Mouse (Mus musculus): ENCODE results near the gene Hils1. TPM values are rescaled to one million over a fixed set of nuclear protein-coding genes. Genes with fewer than 3 reads are reported as not detected.
"Not testable (repeated sequence)": the region's sequence is repeated elsewhere in the genome, so short reads cannot be mapped to it uniquely, and the experiment has no call there.

Hils1 gene
- polyA plus RNA-seq, 1 experiment from 2014 or later: not detected

DNA sequence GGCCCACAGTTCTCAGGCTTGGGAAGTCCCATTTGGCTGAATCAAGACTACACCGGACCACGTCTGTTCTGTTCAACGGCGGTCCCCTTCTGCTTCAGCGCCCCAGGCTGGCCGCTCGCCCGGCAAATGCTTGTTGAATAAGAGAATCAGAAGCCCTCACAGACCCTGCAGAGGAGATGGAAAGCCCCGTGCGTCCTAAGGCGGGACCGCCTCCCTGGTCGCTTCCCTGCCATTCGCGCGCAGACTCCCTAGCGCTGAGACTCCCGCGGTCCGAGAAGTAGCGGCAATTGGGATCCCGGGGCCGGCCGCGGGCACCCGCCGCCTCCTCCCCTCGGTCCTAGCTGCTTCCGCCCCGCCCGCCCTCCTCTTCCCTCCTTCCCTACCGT is 42.2 kb downstream of the Hils1 start, which contains the start of gene Samd14:
Gene Samd14, plus strand, starts transcription at position 251 of the 386 bp plus-strand sequence.
- Histone ChIP-seq H3K36me3 (ENCODE audit: control insufficient read depth, insufficient read depth, low read length) (peaks cover 3% of the 10 kb centered on the region), H3K9ac (ENCODE audit: low read length) (peak within 1 kb of the TSS; percentile 82), H3K4me1 (replicated peaks; ENCODE audit: control insufficient read depth, insufficient read depth, low read length) (peaks cover 33% of the 10 kb centered on the region), H3K27ac (ENCODE audit: low read length) (peak within 1 kb of the TSS; percentile 94), H3K4me3 (ENCODE audit: low read length) (peak within 1 kb of the TSS; percentile 73), H3K4me2 (ENCODE audit: low read depth, low read length) (peak within 1 kb of the TSS; percentile 92), H3K27me3 (ENCODE audit: control insufficient read depth, insufficient read depth, low read depth, low read length) (no peaks in the 10 kb centered on the region), H3K9me3 (ENCODE audit: control insufficient read depth, low read length) (no peaks in the 10 kb centered on the region)
- WGBS: under 1% methylated on average over 29 of the region's 32 CpGs
- peak; percentile 66 for ATAC-seq (ENCODE audit: low read depth)

DNA sequence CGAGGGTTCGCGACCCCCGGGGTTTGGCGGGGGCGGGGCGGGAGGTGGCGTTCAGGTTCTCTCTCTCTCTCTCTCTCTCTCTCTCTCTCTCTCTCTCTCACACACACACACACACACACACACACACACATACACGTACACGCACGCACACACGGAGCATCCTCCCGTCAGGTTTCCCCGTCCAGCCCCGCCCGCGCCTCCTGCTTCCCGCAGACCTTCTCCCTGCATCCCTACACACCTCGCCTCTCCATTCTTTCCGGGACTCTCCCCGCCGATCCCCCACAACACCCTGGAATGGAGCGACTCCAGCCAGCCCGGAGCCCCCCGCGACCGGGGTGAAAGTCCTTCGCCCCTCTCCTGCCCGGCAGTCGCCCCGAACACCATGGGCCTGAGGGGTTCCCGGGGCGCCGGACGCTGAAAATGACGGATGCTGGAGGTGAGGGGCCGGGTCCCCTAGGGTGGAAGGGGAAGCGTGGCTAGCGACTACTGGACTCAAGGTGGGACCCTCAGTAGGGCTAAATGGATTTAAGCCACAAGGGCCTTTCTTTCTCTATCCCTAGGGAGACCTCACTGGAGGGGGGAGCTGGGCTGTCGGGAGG is 42.8 kb downstream of the Hils1 start:
- peaks cover 33% of the 10 kb centered on the region for H3K4me1 ChIP-seq (replicated peaks; ENCODE audit: control insufficient read depth, insufficient read depth, low read length)
- H3K4me3 ChIP-seq (ENCODE audit: low read length): peak overlapping the region; percentile 73
- under 1% methylated on average over 37 of the region's 40 CpGs for WGBS
- peak overlapping the region; percentile 82 for H3K9ac ChIP-seq (ENCODE audit: low read length)
- H3K9me3 ChIP-seq (ENCODE audit: control insufficient read depth, low read length): no peaks in the 10 kb centered on the region
- peak overlapping the region; percentile 94 for H3K27ac ChIP-seq (ENCODE audit: low read length)
- no peaks in the 10 kb centered on the region for H3K27me3 ChIP-seq (ENCODE audit: control insufficient read depth, insufficient read depth, low read depth, low read length)
- peak; percentile 13; the same call in 1 of the 2 replicates for ATAC-seq (ENCODE audit: low read depth)
- H3K4me2 ChIP-seq (ENCODE audit: low read depth, low read length): peak overlapping the region; percentile 92
- H3K36me3 ChIP-seq (ENCODE audit: control insufficient read depth, insufficient read depth, low read length): peaks cover 3% of the 10 kb centered on the region; the same call in 1 of the 2 replicates

DNA sequence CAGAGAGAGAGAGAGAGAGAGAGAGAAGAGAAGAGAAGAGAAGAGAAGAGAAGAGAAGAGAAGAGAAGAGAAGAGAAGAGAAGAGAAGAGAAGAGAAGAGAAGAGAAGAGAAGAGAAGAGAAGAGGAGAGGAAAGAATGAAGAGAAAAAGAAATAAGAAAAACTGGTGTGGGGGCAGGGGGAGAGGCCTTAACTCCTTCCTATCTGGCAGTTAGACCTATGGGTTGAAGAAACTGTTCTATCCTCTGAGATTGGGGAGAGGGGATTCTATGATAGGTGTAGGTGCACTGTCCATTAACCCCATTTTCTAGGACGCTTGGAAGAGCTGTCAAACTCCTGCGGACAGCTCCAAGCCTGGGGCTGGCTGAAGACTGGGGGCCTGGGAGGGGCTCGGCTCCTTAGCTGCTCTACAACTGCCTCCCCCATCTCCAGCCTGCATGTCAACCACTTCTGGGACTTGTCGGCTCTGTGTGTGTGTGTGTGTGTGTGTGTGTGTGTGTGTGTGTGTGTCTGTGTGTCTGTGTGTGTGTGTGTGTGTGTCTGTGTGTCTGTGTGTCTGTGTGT is 43.5 kb downstream of the Hils1 start:
- H3K36me3 ChIP-seq (ENCODE audit: control insufficient read depth, insufficient read depth, low read length); ATAC-seq (ENCODE audit: low read depth); H3K27ac ChIP-seq (ENCODE audit: low read length); H3K27me3 ChIP-seq (ENCODE audit: control insufficient read depth, insufficient read depth, low read depth, low read length); H3K9me3 ChIP-seq (ENCODE audit: control insufficient read depth, low read length): not testable (repeated sequence)
- peak overlapping the region; percentile 5; the same call in 1 of the 2 replicates for H3K9ac ChIP-seq (ENCODE audit: low read length)
- peaks cover 33% of the 10 kb centered on the region for H3K4me1 ChIP-seq (replicated peaks; ENCODE audit: control insufficient read depth, insufficient read depth, low read length)
- 7% methylated on average over 4 of the region's 4 CpGs for WGBS
- H3K4me2 ChIP-seq (ENCODE audit: low read depth, low read length): peak overlapping the region; percentile 92
- H3K4me3 ChIP-seq (ENCODE audit: low read length): peak overlapping the region; percentile 73

- 0 out of 2 replicates have a peak overlapping the region, but pooled peaks have one; percentile 36 for H3K9ac ChIP-seq (ENCODE audit: low read length)
- H3K4me2 ChIP-seq (ENCODE audit: low read depth, low read length): peak overlapping the region; percentile 37
- no peaks in the 10 kb centered on the region for H3K36me3 ChIP-seq (ENCODE audit: control insufficient read depth, insufficient read depth, low read length)
- no peak for ATAC-seq (ENCODE audit: low read depth)
- 23% methylated on average over 1 of the region's 1 CpGs for WGBS
- H3K27me3 ChIP-seq (ENCODE audit: control insufficient read depth, insufficient read depth, low read depth, low read length): no peaks in the 10 kb centered on the region
- H3K4me1 ChIP-seq (replicated peaks; ENCODE audit: control insufficient read depth, insufficient read depth, low read length): peaks cover 28% of the 10 kb centered on the region
- H3K27ac ChIP-seq (ENCODE audit: low read length): no peak overlapping the region
- peak overlapping the region; percentile 20; the same call in 1 of the 2 replicates for H3K4me3 ChIP-seq (ENCODE audit: low read length)
- H3K9me3 ChIP-seq (ENCODE audit: control insufficient read depth, low read length): no peaks in the 10 kb centered on the region
These were observed 44.0 kb downstream of the Hils1 start for GRCm38 (mm10) chr11:95011416-95011815.

- Histone ChIP-seq H3K4me2 (ENCODE audit: low read depth, low read length) (no peak overlapping the region; the same call in 1 of the 2 replicates), H3K9me3 (ENCODE audit: control insufficient read depth, low read length) (no peaks in the 10 kb centered on the region), H3K36me3 (ENCODE audit: control insufficient read depth, insufficient read depth, low read length) (no peaks in the 10 kb centered on the region), H3K4me3 (ENCODE audit: low read length) (no peak overlapping the region), H3K4me1 (replicated peaks; ENCODE audit: control insufficient read depth, insufficient read depth, low read length) (peaks cover 24% of the 10 kb centered on the region), H3K27me3 (ENCODE audit: control insufficient read depth, insufficient read depth, low read depth, low read length) (no peaks in the 10 kb centered on the region), H3K9ac (ENCODE audit: low read length) (no peak overlapping the region), H3K27ac (ENCODE audit: low read length) (no peak overlapping the region)
- WGBS: 43% methylated on average over 3 of the region's 3 CpGs
- ATAC-seq (ENCODE audit: low read depth): no peak
These were observed 44.7 kb downstream of the Hils1 start for GRCm38 (mm10) chr11:95012075-95012474.

GRCm38 (mm10) chr11:95012487-95012886 is 45.1 kb downstream of the Hils1 start:
- H3K9ac ChIP-seq (ENCODE audit: low read length): no peak overlapping the region
- H3K4me1 ChIP-seq (replicated peaks; ENCODE audit: control insufficient read depth, insufficient read depth, low read length): peaks cover 20% of the 10 kb centered on the region
- no peak for ATAC-seq (ENCODE audit: low read depth)
- 26% methylated on average over 3 of the region's 3 CpGs for WGBS
- no peaks in the 10 kb centered on the region for H3K36me3 ChIP-seq (ENCODE audit: control insufficient read depth, insufficient read depth, low read length)
- H3K4me3 ChIP-seq (ENCODE audit: low read length): no peak overlapping the region
- no peaks in the 10 kb centered on the region for H3K9me3 ChIP-seq (ENCODE audit: control insufficient read depth, low read length)
- H3K4me2 ChIP-seq (ENCODE audit: low read depth, low read length): no peak overlapping the region
- no peaks in the 10 kb centered on the region for H3K27me3 ChIP-seq (ENCODE audit: control insufficient read depth, insufficient read depth, low read depth, low read length)
- no peak overlapping the region for H3K27ac ChIP-seq (ENCODE audit: low read length)

DNA sequence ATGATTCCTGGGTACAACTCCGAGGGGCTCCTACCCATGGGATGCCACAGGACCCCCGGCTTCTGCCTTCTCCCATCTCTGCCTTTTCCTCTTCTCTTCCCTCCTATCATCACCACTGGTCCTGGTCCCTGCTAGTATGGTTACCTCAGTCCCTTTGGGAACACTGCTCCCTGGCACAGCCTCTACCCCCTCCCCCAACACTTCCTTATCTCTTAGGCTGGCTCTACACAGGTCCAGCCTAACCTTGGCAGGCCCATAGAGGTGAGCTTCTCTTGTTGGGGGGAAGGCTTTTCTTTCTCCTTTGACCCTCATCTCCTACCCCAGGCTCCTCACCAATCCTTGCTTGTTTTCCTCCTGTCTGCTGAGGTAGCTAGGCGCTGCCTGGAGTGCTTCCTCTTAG is 48.1 kb downstream of the Hils1 start:
- Histone ChIP-seq H3K4me3 (ENCODE audit: low read length) (no peak overlapping the region), H3K27ac (ENCODE audit: low read length) (no peak overlapping the region), H3K36me3 (ENCODE audit: control insufficient read depth, insufficient read depth, low read length) (0 out of 2 replicates have a peak, but pooled peaks cover 6% of the 10 kb centered on the region), H3K9ac (ENCODE audit: low read length) (no peak overlapping the region), H3K27me3 (ENCODE audit: control insufficient read depth, insufficient read depth, low read depth, low read length) (no peaks in the 10 kb centered on the region), H3K9me3 (ENCODE audit: control insufficient read depth, low read length) (no peaks in the 10 kb centered on the region), H3K4me2 (ENCODE audit: low read depth, low read length) (no peak overlapping the region), H3K4me1 (replicated peaks; ENCODE audit: control insufficient read depth, insufficient read depth, low read length) (peaks cover 7% of the 10 kb centered on the region)
- 62% methylated on average over 3 of the region's 3 CpGs for WGBS
- ATAC-seq (ENCODE audit: low read depth): no peak

Other genes starting within 250 kb of the Hils1 start
- gene Cdc34b, start 225.8 kb upstream of the Hils1 start, polyA plus RNA-seq (2015; fragmentation: Nextera tagmentation; extraction: Ambion mirVana): 0.46 TPM in 1 of 2 replicates, not detected in the other
- gene Tmem92, start 184.9 kb upstream of the Hils1 start, polyA plus RNA-seq (2015; fragmentation: Nextera tagmentation; extraction: Ambion mirVana): not detected in 2 replicates
- 1,180 and 1,421 TPM in 2 replicates for gene Col1a1, start 31.4 kb upstream of the Hils1 start, polyA plus RNA-seq (2015; fragmentation: Nextera tagmentation; extraction: Ambion mirVana)
- 1.3 and 1.4 TPM in 2 replicates for gene Sgca, start 8.7 kb downstream of the Hils1 start, polyA plus RNA-seq (2015; fragmentation: Nextera tagmentation; extraction: Ambion mirVana)
- 8.2 and 8.3 TPM in 2 replicates for gene Ppp1r9b, start 23.4 kb downstream of the Hils1 start, polyA plus RNA-seq (2015; fragmentation: Nextera tagmentation; extraction: Ambion mirVana)
- gene Samd14, start 42.3 kb downstream of the Hils1 start, polyA plus RNA-seq (2015; fragmentation: Nextera tagmentation; extraction: Ambion mirVana): 13.4 and 14.0 TPM in 2 replicates
- gene Pdk2, start 73.8 kb downstream of the Hils1 start, polyA plus RNA-seq (2015; fragmentation: Nextera tagmentation; extraction: Ambion mirVana): 37.3 and 43.3 TPM in 2 replicates
- 23.3 and 25.8 TPM in 2 replicates for gene Itga3, start 109.2 kb downstream of the Hils1 start, polyA plus RNA-seq (2015; fragmentation: Nextera tagmentation; extraction: Ambion mirVana)
- 0.31 and 0.77 TPM in 2 replicates for gene Dlx3, start 152.5 kb downstream of the Hils1 start, polyA plus RNA-seq (2015; fragmentation: Nextera tagmentation; extraction: Ambion mirVana)
- gene Dlx4, start 178.7 kb downstream of the Hils1 start, polyA plus RNA-seq (2015; fragmentation: Nextera tagmentation; extraction: Ambion mirVana): 1.0 and 1.3 TPM in 2 replicates

Measured in lung, embryonic 16.5 days (tissue).